Mouse (Mus musculus) heart, embryonic 13.5 days (tissue): Measurements from ENCODE around the gene Vps18. TPM values are rescaled to one million over a fixed set of nuclear protein-coding genes. Genes with fewer than 3 reads are reported as not detected.

Experiments
- ATAC-seq: fragments of 200-750 bp; cut with Nextera tagmentation; 2 replicates; pipeline ENCODE4 v1.8.0; 2017; ENCODE audit warnings: moderate TSS enrichment; ENCODE audit not compliant: insufficient number of reproducible peaks, low FRiP score, low TSS enrichment; ENCODE audit errors: extremely low read depth
- H3K27ac ChIP-seq: fragments of 300-500 bp; sonication (generic); replicated peaks from 2 replicates; pipeline ENCODE4 v1.5.1; 2015; ENCODE audit warnings: moderate library complexity, mild to moderate bottlenecking, inconsistent platforms
- H3K27me3 ChIP-seq: fragments of 300-500 bp; sonication (generic); replicated peaks from 2 replicates; pipeline ENCODE4 v1.6.1; 2015; ENCODE audit warnings: mild to moderate bottlenecking, inconsistent platforms
- H3K36me3 ChIP-seq: fragments of 300-500 bp; sonication (generic); 2 replicates; pipeline ENCODE4 v1.6.1; 2015; ENCODE audit warnings: mild to moderate bottlenecking, inconsistent platforms
- H3K4me1 ChIP-seq: fragments of 300-500 bp; sonication (generic); 2 replicates; pipeline ENCODE4 v1.6.1; 2015; ENCODE audit warnings: inconsistent platforms
- H3K4me2 ChIP-seq: fragments of 300-500 bp; sonication (generic); 2 replicates; pipeline ENCODE4 v1.6.1; 2015; ENCODE audit warnings: inconsistent platforms, mild to moderate bottlenecking, moderate library complexity
- H3K4me3 ChIP-seq: fragments of 300-500 bp; sonication (generic); 2 replicates; pipeline ENCODE4 v1.5.1; 2015; ENCODE audit warnings: moderate library complexity, mild to moderate bottlenecking, inconsistent platforms
- H3K9ac ChIP-seq: fragments of 300-500 bp; sonication (generic); 2 replicates; pipeline ENCODE4 v1.6.1; 2015; ENCODE audit warnings: inconsistent platforms, mild to moderate bottlenecking, moderate library complexity
- H3K9me3 ChIP-seq: fragments of 300-500 bp; sonication (generic); 2 replicates; pipeline ENCODE4 v1.6.1; 2016; ENCODE audit warnings: inconsistent platforms
- WGBS: fragments of 180-500 bp; shearing (Covaris S2); methylation state at CpG from one replicate; pipeline ENCODE4 v1.1.7; 2015; ENCODE audit warnings: mixed read lengths; 5-methylcytosine and 5-hydroxymethylcytosine counted together
- polyA plus RNA-seq: library from polyadenylated mRNA; unstranded; fragments of >200 nt; fragmentation: Nextera tagmentation; extraction: Ambion mirVana; gene quantifications from 2 replicates; pipeline ENCODE4 v1.2.1, GENCODE M21; 2015

Vps18 gene
- polyA plus RNA-seq, 1 experiment from 2014 or later = 13.1 TPM

GRCm38 (mm10) chr2:119292281-119292680, 3.7 kb downstream of the Vps18 start:
- H3K4me3 ChIP-seq = no peak overlapping the region
- no peak for ATAC-seq
- no peaks in the 10 kb centered on the region for H3K27me3 ChIP-seq
- H3K9me3 ChIP-seq = no peaks in the 10 kb centered on the region
- H3K36me3 ChIP-seq = peaks cover 68% of the 10 kb centered on the region
- WGBS = 86% methylated on average over 5 of the region's 5 CpGs
- no peak overlapping the region for H3K27ac ChIP-seq
- no peak overlapping the region for H3K9ac ChIP-seq
- H3K4me1 ChIP-seq = peaks cover 17% of the 10 kb centered on the region
- H3K4me2 ChIP-seq = no peak overlapping the region

GRCm38 (mm10) chr2:119292852-119293251, 4.3 kb downstream of the Vps18 start:
- Histone ChIP-seq H3K9ac (no peak overlapping the region), H3K9me3 (no peaks in the 10 kb centered on the region), H3K4me1 (peaks cover 15% of the 10 kb centered on the region), H3K4me3 (no peak overlapping the region), H3K27me3 (no peaks in the 10 kb centered on the region), H3K27ac (no peak overlapping the region), H3K36me3 (peaks cover 74% of the 10 kb centered on the region), H3K4me2 (no peak overlapping the region)
- ATAC-seq = no peak
- WGBS = 88% methylated on average over 17 of the region's 17 CpGs

GRCm38 (mm10) chr2:119293311-119293710, 4.8 kb downstream of the Vps18 start:
- H3K27ac ChIP-seq = no peak overlapping the region
- H3K4me2 ChIP-seq = no peak overlapping the region
- H3K9me3 ChIP-seq = no peaks in the 10 kb centered on the region
- H3K27me3 ChIP-seq = no peaks in the 10 kb centered on the region
- no peak overlapping the region for H3K4me3 ChIP-seq
- no peak for ATAC-seq
- peaks cover 79% of the 10 kb centered on the region for H3K36me3 ChIP-seq
- no peak overlapping the region for H3K9ac ChIP-seq
- peaks cover 11% of the 10 kb centered on the region for H3K4me1 ChIP-seq
- 92% methylated on average over 17 of the region's 17 CpGs for WGBS

- no peaks in the 10 kb centered on the region for H3K27me3 ChIP-seq
- 91% methylated on average over 34 of the region's 34 CpGs for WGBS
- H3K36me3 ChIP-seq = peaks cover 84% of the 10 kb centered on the region
- H3K9me3 ChIP-seq = no peaks in the 10 kb centered on the region
- H3K4me3 ChIP-seq = no peak overlapping the region
- peaks cover 11% of the 10 kb centered on the region for H3K4me1 ChIP-seq
- no peak overlapping the region for H3K9ac ChIP-seq
- ATAC-seq = no peak
- no peak overlapping the region for H3K4me2 ChIP-seq
- no peak overlapping the region for H3K27ac ChIP-seq
Measured at GRCm38 (mm10) chr2:119293776-119294390, 5.3 kb downstream of the Vps18 start.

- no peak overlapping the region for H3K27ac ChIP-seq
- no peak for ATAC-seq
- peaks cover 8% of the 10 kb centered on the region for H3K4me1 ChIP-seq
- no peak overlapping the region for H3K4me3 ChIP-seq
- H3K27me3 ChIP-seq = no peaks in the 10 kb centered on the region
- H3K4me2 ChIP-seq = no peak overlapping the region
- H3K9ac ChIP-seq = no peak overlapping the region
- no peaks in the 10 kb centered on the region for H3K9me3 ChIP-seq
- 94% methylated on average over 18 of the region's 18 CpGs for WGBS
- peaks cover 90% of the 10 kb centered on the region for H3K36me3 ChIP-seq
Measured at GRCm38 (mm10) chr2:119294411-119294810, 5.9 kb downstream of the Vps18 start.

GRCm38 (mm10) chr2:119296756-119297155, 8.2 kb downstream of the Vps18 start:
- Histone ChIP-seq H3K9ac (no peak overlapping the region), H3K4me2 (no peak overlapping the region), H3K9me3 (no peaks in the 10 kb centered on the region), H3K4me1 (peaks cover 18% of the 10 kb centered on the region), H3K27me3 (no peaks in the 10 kb centered on the region), H3K36me3 (peaks cover 72% of the 10 kb centered on the region), H3K4me3 (no peak overlapping the region), H3K27ac (no peak overlapping the region)
- WGBS = 85% methylated on average over 12 of the region's 12 CpGs
- no peak for ATAC-seq

GRCm38 (mm10) chr2:119297506-119297905, 9.0 kb downstream of the Vps18 start:
- Histone ChIP-seq H3K27ac (no peak overlapping the region), H3K4me1 (peaks cover 18% of the 10 kb centered on the region), H3K27me3 (no peaks in the 10 kb centered on the region), H3K4me3 (no peak overlapping the region), H3K9me3 (no peaks in the 10 kb centered on the region), H3K36me3 (peaks cover 64% of the 10 kb centered on the region), H3K9ac (no peak overlapping the region), H3K4me2 (no peak overlapping the region)
- ATAC-seq = no peak
- WGBS = 91% methylated on average over 19 of the region's 19 CpGs

- Histone ChIP-seq H3K4me3 (no peak overlapping the region), H3K27me3 (no peaks in the 10 kb centered on the region), H3K4me2 (no peak overlapping the region), H3K4me1 (peaks cover 18% of the 10 kb centered on the region), H3K36me3 (peaks cover 56% of the 10 kb centered on the region), H3K9me3 (no peaks in the 10 kb centered on the region), H3K9ac (no peak overlapping the region), H3K27ac (0 out of 2 replicates have a peak overlapping the region, but pooled peaks have one; percentile 87)
- 45% methylated on average over 5 of the region's 5 CpGs for WGBS
- no peak for ATAC-seq
Measured at GRCm38 (mm10) chr2:119298330-119298729, 9.8 kb downstream of the Vps18 start.

GRCm38 (mm10) chr2:119298839-119299238, 10.3 kb downstream of the Vps18 start:
- Histone ChIP-seq H3K27me3 (no peaks in the 10 kb centered on the region), H3K4me1 (peaks cover 18% of the 10 kb centered on the region), H3K4me2 (no peak overlapping the region), H3K9ac (no peak overlapping the region), H3K27ac (peak overlapping the region; percentile 87; the same call in 1 of the 2 replicates), H3K4me3 (no peak overlapping the region), H3K9me3 (no peaks in the 10 kb centered on the region), H3K36me3 (peaks cover 51% of the 10 kb centered on the region)
- WGBS = 83% methylated on average over 2 of the region's 2 CpGs
- no peak for ATAC-seq

GRCm38 (mm10) chr2:119299981-119300818, 11.7 kb downstream of the Vps18 start:
- H3K4me1 ChIP-seq = peaks cover 31% of the 10 kb centered on the region
- peak overlapping the region; percentile 87 for H3K27ac ChIP-seq
- H3K4me2 ChIP-seq = peak overlapping the region; percentile 68
- peak overlapping the region; percentile 79 for H3K9ac ChIP-seq
- H3K9me3 ChIP-seq = no peaks in the 10 kb centered on the region
- peak; percentile 85 for ATAC-seq
- peak overlapping the region; percentile 34 for H3K4me3 ChIP-seq
- H3K27me3 ChIP-seq = no peaks in the 10 kb centered on the region
- WGBS = 2% methylated on average over 15 of the region's 15 CpGs
- H3K36me3 ChIP-seq = peaks cover 37% of the 10 kb centered on the region

- Histone ChIP-seq H3K4me2 (peak overlapping the region; percentile 68), H3K4me3 (peak overlapping the region; percentile 34; the same call in 1 of the 2 replicates)
- peak; percentile 12; the same call in 1 of the 2 replicates for ATAC-seq
Measured at GRCm38 (mm10) chr2:119300819-119301493, 12.4 kb downstream of the Vps18 start.

More at GRCm38 (mm10) chr2:119300819-119301493, 12.4 kb downstream of the Vps18 start:
- H3K27me3 ChIP-seq = no peaks in the 10 kb centered on the region
- 46% methylated on average over 7 of the region's 7 CpGs for WGBS
- peaks cover 33% of the 10 kb centered on the region for H3K4me1 ChIP-seq
- H3K9ac ChIP-seq = peak overlapping the region; percentile 79
- H3K27ac ChIP-seq = peak overlapping the region; percentile 87
- H3K36me3 ChIP-seq = peaks cover 33% of the 10 kb centered on the region
- no peaks in the 10 kb centered on the region for H3K9me3 ChIP-seq
